ENCODE assay signal across 13 mouse cellular contexts in genomic region chr10:20818548-20818947, GRCm38 (mm10).
"Had no signal": no experiment of that assay in that cellular context is flagged by ENCODE, and none has a peak within 500 bp of the region (broad histone marks: within the 10 kb centered on the region; RNA-seq: fewer than 3 reads in every experiment).

No protein-coding gene starts in this region.

- ATAC-seq: liver, postnatal 0 days; lung, postnatal 0 days; midbrain, embryonic 13.5 days; midbrain, embryonic 16.5 days had no signal

- DNase-seq: kidney, adult 2 months; kidney, postnatal 25 days; layer of hippocampus, adult 9-11 months; left cerebral cortex, postnatal 4 days; liver, postnatal 0 days; lung, embryonic 14.5 days; right cerebral cortex, postnatal 25 days; thymus, adult 2 months; thymus, postnatal 14 days; thymus, postnatal 4 days had no signal
